Mouse (Mus musculus): ENCODE results near the gene Zfp36l2. TPM values are rescaled to one million over a fixed set of nuclear protein-coding genes. Genes with fewer than 3 reads are reported as not detected.
"Not testable (repeated sequence)": the region's sequence is repeated elsewhere in the genome, so short reads cannot be mapped to it uniquely, and the experiment has no call there.

Zfp36l2 gene
- 10 to 100 TPM; 11.6 to 12.3 TPM for total RNA-seq (2021)
- long read RNA-seq, experiment 1, transcript Zfp36l2-201 (2 exons, 3,530 nt) = major isoform, 5 of 7 reads
- long read RNA-seq, experiment 1, partial matches to known transcripts = 0 of 7 reads
- long read RNA-seq, experiment 1, other reads (novel, unspliced or antisense) = 2 of 7 reads
- long read RNA-seq, experiment 2, partial matches to known transcripts = 0 of 3 reads
- long read RNA-seq, experiment 2, other reads (novel, unspliced or antisense) = 3 of 3 reads

GRCm38 (mm10) chr17:84187727-84188373 lies at the start of gene Zfp36l2:
Zfp36l2 (minus strand) TSS chr17:84187947.
- intact Hi-C loops (cut with DNase I) = loop anchor here (2.0 to 5.0 kb wide), 2 partner anchors 215 to 316 kb away; no protein-coding TSS in a partner anchor
- peak; percentile 92 to 94 for DNase-seq

- DNase-seq = no peak
- intact Hi-C loops (cut with DNase I) = no loop called here
Measured at GRCm38 (mm10) chr17:84236781-84237557, 49.2 kb upstream of the Zfp36l2 start.

DNA sequence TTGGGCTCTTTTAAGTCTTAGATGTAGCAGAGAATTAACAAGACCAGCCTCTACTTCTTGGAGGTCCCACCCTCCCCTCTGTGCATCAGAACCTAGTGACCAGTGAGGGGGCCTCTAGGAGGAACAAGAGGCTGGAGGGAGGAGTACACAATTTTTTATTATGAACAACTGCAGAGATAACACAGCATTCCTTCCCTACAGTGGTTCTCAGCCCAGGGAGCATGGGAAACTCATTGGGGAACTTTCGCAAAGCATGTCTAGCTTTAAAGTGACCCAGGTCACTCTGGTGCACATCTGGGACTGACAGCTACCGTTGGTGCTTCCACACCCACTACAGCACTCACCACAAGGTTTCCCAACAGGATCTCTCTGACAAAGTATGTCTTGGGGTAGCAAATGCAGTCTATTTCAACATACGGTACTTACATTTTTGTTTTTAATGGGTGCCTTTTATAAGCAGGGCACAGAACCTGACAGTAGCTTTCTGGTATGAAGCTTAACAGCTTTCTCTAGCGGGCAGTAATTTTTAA lies 47.7 kb upstream of the Zfp36l2 start:
- intact Hi-C loops (cut with DNase I) = no loop called here
- no peak for DNase-seq

DNA sequence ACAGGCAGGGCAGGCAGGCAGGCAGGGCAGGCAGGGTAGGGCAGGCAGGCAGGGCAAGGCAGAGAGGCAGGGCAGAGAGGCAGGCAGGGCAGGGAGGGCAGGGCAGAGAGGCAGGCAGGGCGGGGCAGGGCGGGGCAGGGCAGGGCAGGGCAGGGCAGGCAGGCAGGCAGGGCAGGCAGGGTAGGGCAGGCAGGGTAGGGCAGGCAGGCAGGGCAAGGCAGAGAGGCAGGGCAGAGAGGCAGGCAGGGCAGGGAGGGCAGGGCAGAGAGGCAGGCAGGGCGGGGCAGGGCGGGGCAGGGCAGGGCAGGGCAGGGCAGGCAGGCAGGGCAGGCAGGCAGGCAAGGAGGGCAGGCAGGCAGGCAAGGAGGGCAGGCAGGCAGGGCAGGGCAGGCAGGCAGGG lies 47.0 kb upstream of the Zfp36l2 start:
- DNase-seq; intact Hi-C loops (cut with DNase I): not testable (repeated sequence)

DNA sequence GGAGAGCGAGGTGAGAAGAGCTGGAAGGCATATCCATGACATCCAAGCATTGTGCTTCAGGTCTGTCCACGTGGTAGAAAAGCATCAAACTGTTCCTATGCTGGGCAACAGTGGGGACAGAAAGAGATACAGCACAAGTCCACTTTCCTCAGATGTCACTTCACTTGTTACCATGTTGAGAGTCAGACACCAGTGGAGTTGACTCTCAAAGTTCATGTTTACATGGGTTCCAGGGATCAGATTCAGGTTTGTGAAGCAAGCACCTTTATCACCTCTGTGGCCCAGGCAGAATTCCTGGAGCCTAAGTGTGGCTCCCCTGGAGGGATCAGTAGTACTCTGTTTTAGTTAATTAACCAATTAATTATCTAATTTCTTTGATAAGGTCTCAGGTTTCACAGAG lies 46.0 kb upstream of the Zfp36l2 start:
- no peak for DNase-seq
- intact Hi-C loops (cut with DNase I) = no loop called here

DNA sequence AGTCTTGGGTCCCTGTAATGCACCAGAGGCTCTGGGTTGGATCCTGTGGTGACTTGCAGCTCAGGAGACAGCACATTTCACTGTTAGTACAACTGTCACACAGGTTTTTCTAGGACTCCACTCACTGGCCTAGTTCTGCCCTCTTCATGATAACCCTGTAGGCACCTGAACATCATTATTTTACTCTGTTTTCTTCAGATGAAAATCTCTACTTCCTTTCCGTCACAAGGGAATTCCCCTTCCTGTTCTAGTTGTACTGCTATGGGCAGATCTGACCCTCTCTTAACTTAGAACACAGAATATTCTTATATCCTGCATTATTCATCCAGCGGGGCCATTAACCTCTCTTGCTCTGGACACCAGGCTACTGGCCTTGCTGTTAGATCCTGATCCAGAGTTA lies 43.6 kb upstream of the Zfp36l2 start:
- no peak for DNase-seq
- intact Hi-C loops (cut with DNase I) = no loop called here

DNA sequence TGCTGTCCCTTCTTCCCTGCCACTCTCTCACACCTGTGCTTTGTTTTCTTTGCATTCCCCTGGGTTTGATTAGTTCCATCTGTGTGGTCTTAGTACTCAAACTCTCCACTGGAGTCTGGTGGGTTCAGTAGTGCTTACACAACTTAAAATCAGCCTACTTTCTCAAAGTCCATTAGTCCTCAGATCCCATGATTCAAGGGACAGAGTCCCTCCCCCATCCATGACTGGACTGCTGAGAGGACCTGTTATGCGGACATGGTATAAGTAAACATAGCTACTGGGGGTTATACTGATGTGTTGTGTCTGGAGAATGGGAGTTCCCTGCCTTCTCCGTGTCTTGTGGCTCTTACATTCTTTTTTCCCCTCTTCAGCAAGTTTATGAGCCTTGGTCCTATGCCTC lies 40.5 kb upstream of the Zfp36l2 start:
- DNase-seq = no peak
- intact Hi-C loops (cut with DNase I) = loop anchor here (5.0 kb wide), 1 partner anchor 109 kb away; no protein-coding TSS in a partner anchor

GRCm38 (mm10) chr17:84226681-84227080 lies 38.9 kb upstream of the Zfp36l2 start:
- no peak for DNase-seq
- intact Hi-C loops (cut with DNase I) = loop anchor here (5.0 kb wide), 1 partner anchor 111 kb away; no protein-coding TSS in a partner anchor

DNA sequence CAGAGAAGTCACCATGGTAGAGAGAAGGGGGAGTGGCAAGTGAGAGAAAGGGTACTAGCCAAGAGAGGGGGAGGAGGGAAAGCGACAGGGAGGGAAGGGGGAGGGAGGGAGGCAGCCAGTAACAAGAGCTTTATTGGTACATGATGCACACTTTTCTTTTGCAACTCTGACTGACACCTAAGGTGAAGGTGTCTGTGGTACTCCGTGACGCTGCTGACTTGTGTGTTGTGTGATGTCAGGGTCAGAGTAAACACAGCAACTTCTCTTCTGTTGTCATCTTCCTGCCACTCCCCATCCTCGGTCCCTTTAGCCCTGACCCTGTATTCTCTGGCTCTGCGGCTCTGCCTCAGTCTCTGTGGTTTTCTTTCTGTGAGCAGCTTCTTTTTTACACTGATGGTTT lies 38.5 kb upstream of the Zfp36l2 start:
- DNase-seq = no peak
- intact Hi-C loops (cut with DNase I) = loop anchor here (5.0 kb wide), 1 partner anchor 111 kb away; no protein-coding TSS in a partner anchor

DNA sequence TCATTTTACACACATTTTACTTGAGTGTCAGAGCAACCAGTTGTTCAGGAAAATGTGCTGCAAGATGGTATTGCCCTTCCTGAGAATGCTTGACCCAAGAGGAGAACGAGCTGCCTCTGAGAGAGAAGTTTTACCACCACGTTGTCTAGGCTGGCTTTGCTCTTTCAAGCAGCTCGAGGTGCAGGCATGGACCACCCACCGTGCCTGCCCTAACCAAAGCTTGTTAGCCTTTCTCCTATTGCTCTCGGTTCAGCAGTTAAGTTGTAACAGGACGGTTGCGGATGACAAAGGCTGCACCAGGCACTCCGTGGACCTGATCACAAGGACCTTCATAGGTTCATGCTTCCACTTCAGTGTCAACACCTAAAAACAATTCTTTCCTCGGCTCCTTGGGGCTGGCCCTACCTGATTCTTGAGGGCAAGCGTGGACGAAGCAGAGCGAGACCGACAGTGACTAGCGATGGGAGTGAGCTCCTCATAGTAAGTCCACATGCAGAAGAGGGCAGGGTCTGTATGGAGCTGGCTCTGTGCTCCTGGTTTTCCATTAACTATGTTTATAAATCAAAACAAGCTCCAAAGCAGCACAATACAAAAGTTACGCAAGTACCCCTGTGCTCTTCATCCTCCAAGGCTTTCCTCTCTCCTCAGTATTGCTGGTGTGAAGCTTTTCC lies 36.6 kb upstream of the Zfp36l2 start:
- DNase-seq = no peak
- intact Hi-C loops (cut with DNase I) = no loop called here

DNA sequence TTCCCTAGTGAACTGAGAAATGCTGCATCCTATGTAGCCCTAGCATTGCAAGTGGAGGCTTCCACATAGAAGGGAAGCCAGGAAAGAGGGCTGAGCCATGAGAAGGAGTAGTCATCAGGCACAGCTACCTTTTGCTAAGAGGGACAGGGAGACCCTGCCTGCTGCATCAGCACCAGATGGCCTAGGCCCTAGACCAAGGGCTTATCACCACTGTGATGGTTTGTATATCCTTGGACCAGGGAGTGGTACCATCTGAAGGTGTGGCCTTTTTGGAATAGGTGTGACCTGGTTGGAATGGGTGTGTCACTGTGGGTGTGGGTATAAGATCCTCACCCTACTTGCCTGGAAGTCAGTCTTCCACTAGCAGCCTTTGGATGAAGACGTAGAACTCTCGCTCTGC lies 31.1 kb upstream of the Zfp36l2 start:
- DNase-seq; intact Hi-C loops (cut with DNase I): not testable (repeated sequence)

- DNase-seq = no peak
- intact Hi-C loops (cut with DNase I) = no loop called here
Measured at GRCm38 (mm10) chr17:84217696-84218095, 29.9 kb upstream of the Zfp36l2 start.

- no peak for DNase-seq
- intact Hi-C loops (cut with DNase I) = no loop called here
Measured at GRCm38 (mm10) chr17:84215264-84215960, 27.7 kb upstream of the Zfp36l2 start.

- intact Hi-C loops (cut with DNase I) = no loop called here
- DNase-seq = no peak
Measured at GRCm38 (mm10) chr17:84213464-84213863, 25.7 kb upstream of the Zfp36l2 start.

GRCm38 (mm10) chr17:84207611-84208010 lies 19.9 kb upstream of the Zfp36l2 start:
- DNase-seq = no peak
- intact Hi-C loops (cut with DNase I) = loop anchor here (5.0 kb wide), 1 partner anchor 175 kb away; no protein-coding TSS in a partner anchor

- intact Hi-C loops (cut with DNase I) = loop anchor here (5.0 kb wide), 1 partner anchor 176 kb away; no protein-coding TSS in a partner anchor
Measured at GRCm38 (mm10) chr17:84206239-84206638, 18.5 kb upstream of the Zfp36l2 start.

GRCm38 (mm10) chr17:84204962-84205361 lies 17.2 kb upstream of the Zfp36l2 start:
- intact Hi-C loops (cut with DNase I) = loop anchor here (5.0 kb wide), 1 partner anchor 177 kb away; no protein-coding TSS in a partner anchor
- no peak for DNase-seq

More at GRCm38 (mm10) chr17:84206239-84206638, 18.5 kb upstream of the Zfp36l2 start:
- no peak for DNase-seq

DNA sequence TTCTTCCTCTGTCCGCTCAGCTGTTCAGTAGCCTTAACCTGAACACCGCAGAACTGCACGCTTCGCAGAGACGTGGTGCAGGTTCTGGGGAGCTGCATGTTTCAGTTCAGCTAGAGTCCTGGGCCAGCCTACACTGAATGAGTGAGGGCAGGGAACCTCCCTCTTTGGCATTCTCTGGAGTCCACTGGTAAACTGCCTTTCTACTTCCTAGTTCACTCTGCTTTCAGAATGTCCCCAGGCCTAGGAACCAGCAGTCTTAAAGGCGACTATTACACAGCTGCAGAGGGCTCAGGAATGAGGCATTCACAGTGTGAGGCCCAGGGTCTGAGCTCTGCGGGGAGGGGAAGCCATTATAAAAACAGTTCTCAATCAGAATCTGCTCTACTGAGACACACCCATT lies 15.6 kb upstream of the Zfp36l2 start:
- DNase-seq = no peak
- intact Hi-C loops (cut with DNase I) = no loop called here

- intact Hi-C loops (cut with DNase I) = no loop called here
- DNase-seq = no peak
Measured at GRCm38 (mm10) chr17:84201183-84201582, 13.4 kb upstream of the Zfp36l2 start.
